Mouse (Mus musculus) left cerebral cortex, postnatal 25 days (tissue): Measurements from ENCODE around the gene Guca2a. TPM values are rescaled to one million over a fixed set of nuclear protein-coding genes. Genes with fewer than 3 reads are reported as not detected.
A peak's percentile ranks its signal among the peaks of the same experiment; 100 is the strongest.
"Not testable (repeated sequence)": the region's sequence is repeated elsewhere in the genome, so short reads cannot be mapped to it uniquely, and the experiment has no call there.

Source experiments
- DNase-seq, 2 experiments: peaks; one replicate each; pipeline ENCODE4 v3.0.0; 2022; ENCODE audit warnings: low spot score in 2 of 2, mixed read lengths in 1 of 2
- intact Hi-C: fragments of 180-260 bp; cut with DNase I; formaldehyde crosslinking; loops from one replicate; pipeline ENCODE4 v1.15.1; 2025
- total RNA-seq, 2 experiments: library from RNA; stranded (reverse); gene quantifications; 2 replicates each; pipeline ENCODE4 v1.2.3; 2021

Gene Guca2a
- not detected for total RNA-seq

DNA sequence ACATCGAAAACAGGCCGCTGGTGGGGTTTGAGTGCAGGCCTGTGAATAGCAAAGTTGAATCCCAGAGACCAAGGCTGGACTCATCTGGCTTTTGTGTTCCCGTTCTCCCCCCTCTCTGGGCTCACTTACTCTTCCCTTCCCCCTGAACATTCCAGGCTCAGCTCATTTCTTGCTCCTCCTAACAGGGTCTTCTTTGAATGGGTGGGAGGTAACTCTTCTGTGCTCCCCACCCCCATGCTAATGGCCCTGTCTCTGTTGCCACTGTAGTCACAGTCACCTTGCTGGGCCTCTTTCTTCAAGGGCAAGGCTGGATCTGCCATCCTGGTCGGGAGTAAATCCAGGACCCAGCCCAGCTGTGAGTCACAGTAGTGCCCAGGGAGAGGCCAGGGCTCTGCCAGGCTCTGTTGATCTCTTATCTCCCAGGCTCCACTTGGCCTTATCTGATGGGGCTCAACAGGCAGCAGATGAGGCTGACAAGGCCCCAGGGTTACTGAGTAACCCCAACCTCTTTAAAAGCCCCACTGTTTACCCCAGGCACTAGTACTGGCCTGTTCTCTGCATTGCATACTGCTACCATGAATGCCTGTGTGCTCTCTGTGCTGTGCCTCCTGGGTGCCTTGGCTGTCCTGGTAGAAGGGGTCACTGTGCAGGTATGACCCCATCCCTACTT is at the start of gene Guca2a:
TSS of gene Guca2a (plus strand) at position 529 of the 670 bp plus-strand sequence.
- DNase-seq = no peak
- intact Hi-C loops = no loop called here

DNA sequence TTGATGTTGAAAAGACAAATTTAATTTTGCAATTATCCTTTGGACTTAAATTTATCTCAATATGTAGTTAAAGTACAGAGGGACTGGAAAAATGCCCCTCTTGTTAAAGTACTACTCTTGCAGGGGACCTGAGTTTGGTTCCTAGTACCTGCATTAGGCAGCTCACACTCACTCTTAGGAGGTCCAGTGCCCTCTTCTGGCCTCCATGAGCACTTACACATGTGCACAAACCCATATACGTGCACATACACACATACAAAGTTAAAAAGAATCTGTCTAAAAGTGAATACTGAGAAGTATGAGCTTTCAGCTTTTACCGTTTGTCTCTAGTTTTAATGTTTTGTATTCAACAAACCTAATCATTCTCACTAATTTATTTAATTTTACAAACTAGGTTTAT is 49.5 kb upstream of the Guca2a start:
- intact Hi-C loops = no loop called here
- no peak for DNase-seq

DNA sequence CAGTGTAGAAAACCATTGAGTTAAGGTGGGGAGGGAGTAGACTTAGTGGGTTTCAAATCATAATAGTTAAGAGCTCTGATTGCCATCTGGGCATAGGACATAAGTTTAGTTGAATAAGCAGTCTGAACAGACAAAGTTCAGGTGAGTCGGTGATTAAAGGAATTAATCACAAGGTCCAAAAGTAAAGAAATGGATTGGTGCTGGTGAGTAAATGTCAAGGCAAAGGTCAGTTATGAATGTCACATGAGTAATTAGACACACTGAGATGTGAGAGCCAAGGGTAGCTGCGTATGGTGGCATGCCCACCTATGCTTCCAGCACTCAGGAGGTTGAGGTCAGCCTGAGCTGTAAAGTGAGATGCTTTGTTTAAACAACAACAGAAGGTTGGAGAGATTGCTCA is 48.1 kb upstream of the Guca2a start:
- intact Hi-C loops = no loop called here
- DNase-seq = no peak

DNA sequence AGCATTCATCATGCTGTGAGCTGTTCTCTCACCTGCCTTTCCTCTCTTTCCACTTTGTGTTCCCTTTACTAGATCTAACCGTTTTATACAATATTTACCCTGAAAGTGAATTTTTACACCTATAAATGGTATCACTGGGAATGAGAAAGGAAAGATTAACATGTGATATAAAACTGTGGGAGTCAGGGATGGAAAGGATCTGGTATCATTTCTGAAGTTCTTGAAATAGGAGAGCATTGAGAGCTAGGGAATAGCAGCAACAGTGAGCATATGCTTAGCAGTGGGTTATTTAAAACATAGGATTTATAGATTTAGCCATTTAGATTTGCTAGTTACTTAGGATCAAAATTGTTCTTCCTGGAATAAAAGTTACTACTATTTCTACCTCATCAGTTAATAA is 47.5 kb upstream of the Guca2a start:
- DNase-seq = peak in 1 of 2 experiments; percentile 24
- intact Hi-C loops = no loop called here

DNA sequence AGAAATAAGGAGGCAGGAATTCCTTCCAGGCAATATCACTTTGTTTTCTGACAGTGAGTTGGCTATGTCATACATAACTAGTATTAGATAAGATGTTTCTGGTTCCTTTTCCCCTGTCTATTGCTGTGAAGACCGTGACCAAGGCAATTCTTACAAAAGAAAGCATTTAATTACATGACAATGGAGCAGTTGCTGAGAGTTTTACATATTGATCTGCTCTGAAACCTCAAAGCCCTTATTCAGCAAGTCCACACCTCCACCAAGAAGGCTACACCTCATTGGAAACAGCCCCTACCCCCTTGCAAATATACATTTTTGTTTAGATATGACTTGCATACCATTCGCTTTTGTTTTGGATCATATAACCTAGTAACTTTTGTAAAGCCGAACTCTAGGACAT is 45.0 kb upstream of the Guca2a start:
- no peak for DNase-seq
- intact Hi-C loops = no loop called here

DNA sequence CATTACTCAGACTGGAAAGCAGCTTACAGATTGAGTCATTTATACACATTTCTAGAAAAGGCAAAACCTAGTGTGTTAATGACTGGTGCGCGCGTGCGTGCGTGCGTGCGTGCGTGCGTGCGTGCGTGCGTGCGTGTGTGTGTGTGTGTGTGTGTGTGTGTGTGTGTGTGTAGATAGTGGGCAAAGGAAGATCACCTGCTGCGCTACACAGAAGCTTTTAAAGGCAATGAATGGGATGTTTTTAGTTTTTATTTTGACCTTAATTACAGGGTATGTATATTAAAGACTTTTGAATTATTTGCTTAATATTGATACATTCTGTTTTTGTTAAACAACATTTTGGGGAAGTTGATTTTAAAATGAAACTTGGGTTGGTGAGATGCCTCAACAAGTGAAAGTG is 43.2 kb upstream of the Guca2a start:
- no peak for DNase-seq
- intact Hi-C loops = no loop called here

DNA sequence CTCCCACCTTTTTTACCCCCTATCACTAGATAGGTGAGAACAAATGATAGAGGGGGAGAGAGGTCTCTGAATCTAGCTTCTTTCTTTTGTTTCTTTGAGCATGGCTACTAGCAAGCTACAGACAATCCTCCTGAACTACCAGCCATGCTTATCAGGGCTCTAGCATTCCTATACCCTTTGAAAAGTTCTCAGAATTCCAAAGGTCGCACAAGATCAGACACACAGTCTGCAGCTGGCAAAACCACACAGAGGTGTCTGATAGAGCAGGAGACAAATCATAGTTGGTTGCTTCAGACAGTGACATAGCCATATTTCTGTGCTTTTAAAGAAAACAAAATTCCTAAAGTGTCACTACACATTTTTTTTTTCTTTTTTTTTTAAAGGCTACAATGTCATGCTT is 37.9 kb upstream of the Guca2a start:
- no peak for DNase-seq
- intact Hi-C loops = no loop called here

DNA sequence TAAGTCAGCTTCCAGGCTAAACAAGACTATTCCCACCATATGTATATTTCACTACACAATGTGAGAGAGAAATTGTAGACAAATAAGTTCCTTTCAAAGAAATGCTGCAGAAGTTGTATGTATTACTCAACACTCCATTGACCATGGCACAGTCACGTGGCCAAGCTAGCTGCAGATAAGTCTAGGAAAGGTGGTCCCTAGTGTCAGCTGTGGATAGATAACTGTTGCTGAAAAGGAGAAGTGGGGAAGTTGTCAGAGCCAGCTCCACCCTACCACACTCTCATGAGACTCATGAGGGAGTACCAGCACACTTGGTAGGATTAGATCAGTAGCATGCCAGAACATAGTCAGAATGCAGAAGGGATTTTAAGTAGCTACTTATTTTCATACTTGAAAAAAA is 28.0 kb upstream of the Guca2a start:
- DNase-seq = no peak
- intact Hi-C loops = no loop called here

DNA sequence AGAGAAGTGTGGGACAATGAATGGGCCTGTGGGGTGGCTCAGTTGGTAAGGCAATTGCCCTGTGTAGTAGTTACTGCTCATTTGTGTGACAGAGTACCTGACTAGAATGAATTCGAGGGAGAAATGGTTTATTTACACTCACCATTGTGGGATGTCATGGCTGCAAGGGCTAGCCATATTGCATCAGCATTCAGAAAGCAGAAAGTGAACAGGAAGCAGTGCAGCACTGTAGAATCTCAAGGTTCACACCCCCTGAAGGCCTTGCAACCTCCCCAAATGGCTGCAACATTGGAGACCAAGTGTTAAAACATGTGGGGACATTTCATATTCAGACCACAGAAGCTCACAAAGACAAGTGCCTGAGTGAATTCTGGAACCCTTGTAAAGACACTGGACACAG is 23.4 kb upstream of the Guca2a start:
- DNase-seq = no peak
- intact Hi-C loops = no loop called here

DNA sequence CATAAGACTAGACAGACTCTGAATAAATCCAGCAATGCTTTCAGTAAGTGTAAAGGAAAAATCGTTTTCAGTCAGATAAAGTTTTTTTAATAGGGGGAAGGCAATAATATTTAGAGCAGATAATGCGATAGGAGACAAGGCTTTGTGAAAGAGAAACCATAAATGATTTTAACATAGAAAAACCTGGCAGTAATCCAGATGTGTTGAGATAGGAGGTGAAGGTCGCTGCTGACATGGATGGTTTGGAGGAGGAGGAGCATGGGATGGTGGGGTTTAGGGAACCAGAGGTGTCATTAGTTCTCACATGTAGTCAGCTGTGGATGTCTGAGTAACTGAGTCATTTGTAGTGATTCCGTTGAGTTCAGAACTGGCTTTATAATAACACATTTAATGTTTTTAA is 22.8 kb upstream of the Guca2a start:
- intact Hi-C loops = no loop called here
- no peak for DNase-seq

DNA sequence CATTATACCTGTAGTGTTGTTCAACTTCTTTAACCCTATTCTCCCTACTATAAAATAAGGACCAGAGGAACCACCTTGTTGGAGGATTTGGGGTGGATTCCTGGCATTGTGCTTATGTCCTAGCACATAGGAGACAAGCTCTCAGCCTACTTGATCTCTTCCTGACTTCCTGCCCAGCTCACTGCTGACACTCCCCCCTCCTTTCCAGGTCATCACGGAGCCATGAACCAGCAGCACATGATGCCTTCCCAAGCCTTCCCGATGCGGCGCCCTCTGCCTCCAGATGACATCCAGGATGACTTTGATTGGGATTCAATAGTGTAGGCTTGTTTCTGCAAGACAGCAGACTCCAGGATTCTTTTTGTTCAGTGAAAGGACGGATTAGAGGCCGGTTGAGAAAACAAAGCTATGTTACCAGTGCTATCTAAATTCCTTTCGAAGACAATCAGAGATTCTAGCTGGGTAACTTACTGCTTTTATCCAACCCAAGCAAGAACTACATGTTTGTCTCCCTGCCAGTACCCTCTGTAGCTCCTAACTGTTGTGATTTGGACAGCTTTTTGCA is 11.3 kb upstream of the Guca2a start:
- DNase-seq = no peak
- intact Hi-C loops = loop anchor here (10.0 kb wide), 1 partner anchor 91 kb away; the partner anchor contains the start of genes Foxj3 and Frg2f1

DNA sequence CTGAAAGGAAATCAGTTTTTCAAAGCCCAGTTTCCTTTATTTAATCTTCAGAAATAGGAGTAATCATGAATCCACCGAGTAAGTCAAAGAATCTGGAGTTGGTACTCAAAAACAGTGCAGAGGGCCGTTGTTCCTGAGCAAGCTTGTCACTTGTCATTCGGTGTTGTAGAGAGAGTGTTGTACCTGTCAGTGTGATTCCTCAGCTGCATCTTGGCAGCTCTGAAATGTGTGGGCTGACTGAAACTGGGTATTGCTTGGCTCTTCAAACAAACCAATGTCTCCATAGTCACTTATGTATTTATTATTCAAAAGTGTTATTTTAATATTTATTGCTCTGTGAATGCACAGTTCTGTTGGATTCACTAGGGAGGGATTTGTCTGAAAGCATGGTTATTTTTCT is 10.6 kb upstream of the Guca2a start:
- DNase-seq = no peak
- intact Hi-C loops = loop anchor here (10.0 kb wide), 1 partner anchor 92 kb away; the partner anchor contains the start of genes Foxj3 and Frg2f1

DNA sequence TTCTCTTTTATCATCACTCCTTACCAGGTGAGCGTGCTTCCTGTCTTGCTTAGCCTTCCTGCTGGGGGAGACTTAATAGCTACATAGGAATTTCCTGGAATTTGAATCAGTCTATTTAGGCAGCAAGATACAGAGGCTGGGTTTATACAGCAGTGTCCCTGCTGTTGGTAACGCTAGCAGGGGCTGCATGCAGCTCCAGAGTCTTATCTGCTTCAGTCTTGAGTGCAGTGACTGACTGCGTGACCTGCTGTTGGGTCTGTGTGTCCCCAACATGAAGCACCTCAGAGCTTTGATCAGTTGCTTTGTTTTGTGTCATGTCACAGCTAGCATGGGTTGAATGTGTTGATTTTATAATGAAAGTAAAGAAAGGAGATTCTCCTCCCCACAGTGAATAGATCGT is 10.2 kb upstream of the Guca2a start:
- DNase-seq = no peak
- intact Hi-C loops = loop anchor here (10.0 kb wide), 1 partner anchor 93 kb away; the partner anchor contains the start of genes Foxj3 and Frg2f1

DNA sequence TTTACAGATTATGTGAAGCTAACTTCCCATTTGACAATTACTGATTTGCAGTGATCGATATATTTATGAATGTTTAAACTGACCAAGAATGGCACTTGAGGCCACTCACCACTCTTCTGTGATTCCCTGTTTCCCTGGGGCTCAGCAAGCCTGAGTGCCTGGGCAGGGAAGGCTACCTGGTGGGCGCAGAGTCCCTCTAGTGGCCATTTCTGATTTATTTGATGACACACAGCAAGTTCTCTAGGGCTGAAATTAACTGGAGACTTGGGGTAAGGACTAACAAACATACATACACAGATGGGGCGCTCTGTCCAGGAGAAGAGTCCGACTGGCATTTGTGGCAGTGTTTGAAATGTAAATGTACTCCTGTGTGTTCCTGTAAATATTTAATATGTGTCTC is 9.1 kb upstream of the Guca2a start:
- not testable (repeated sequence) for DNase-seq
- intact Hi-C loops = loop anchor here (10.0 kb wide), 1 partner anchor 94 kb away; the partner anchor contains the start of genes Foxj3 and Frg2f1

DNA sequence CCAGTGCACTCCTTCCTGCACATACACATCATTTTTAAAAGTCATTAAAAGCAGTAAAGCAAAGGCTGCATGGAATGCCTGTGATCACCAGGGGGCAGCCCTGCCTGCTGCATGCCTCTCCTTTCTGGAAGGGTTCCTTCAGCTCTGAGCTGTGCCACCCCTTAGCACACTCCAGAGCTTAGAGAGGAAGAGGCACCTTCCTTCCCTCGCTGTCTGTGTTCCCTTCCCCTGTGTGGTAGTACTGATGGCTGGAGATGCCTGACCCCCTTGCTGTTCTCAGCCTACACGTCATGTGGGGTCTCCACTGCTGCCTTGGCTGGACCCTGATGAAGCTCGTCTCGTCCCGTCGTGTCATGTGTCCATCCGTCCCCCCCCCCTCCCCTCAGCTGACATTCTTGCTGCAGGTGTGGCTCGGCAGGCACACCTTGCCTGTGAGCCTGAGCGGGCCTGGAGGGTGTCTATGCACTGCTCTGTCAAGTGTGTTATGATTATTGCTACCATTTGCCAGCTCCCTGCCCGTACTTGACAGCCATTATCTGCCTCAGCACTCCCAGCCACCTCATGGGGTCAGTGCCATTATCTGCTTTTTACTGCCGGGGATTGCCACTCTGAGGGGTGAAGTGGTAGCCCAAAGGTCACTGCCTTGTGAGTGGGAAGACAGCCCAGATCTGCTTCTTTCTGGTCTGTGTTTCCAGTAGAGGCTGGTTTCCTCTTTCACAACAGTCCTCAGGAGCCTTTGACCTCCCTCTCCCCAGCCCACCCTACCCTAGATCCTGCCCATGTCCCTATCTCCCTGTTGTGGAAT is 6.2 kb upstream of the Guca2a start:
- intact Hi-C loops = loop anchor here (5.0 kb wide), 1 partner anchor 496 kb away; no protein-coding TSS in a partner anchor
- DNase-seq = peak; percentile 57 to 67

DNA sequence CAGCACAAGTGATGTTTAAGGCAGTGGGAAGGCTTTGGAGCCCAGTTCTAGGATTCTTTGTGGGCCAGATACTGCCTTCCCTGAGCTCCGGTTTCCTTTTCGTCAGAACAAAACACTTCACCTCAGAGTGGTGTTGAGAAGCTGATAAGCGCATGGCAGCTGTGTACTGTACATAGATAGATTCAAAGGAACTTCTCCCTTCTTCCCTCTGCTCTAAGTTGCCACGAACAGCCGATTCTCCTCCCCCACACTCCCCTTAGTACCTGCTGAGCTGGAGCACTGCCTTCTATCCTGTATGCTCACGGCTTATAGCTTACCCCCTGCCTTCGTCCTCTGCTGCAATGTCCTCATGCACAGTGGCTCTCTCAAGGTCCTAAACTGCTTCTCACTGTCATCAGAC is 4.8 kb upstream of the Guca2a start:
- intact Hi-C loops = loop anchor here (5.0 kb wide), 1 partner anchor 495 kb away; no protein-coding TSS in a partner anchor
- no peak for DNase-seq

DNA sequence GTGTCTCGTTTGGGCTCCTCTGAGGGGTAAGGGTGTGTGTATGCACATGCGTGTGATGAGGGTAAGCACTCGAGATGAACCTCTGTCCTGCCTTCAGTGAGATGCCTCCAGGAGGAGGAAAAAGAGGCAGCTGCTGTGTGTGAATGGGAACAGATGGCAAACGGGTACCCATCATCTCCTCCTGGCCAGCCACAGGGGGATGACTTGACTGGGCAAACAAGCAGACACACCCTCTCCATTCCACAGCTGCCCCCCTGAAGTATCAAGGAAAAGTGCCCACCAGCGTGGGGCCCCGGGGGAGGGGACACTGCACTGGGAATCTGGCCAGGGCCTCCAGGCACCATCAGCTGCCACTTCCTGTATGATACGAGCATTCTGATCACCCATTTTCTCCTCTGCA is 4.2 kb upstream of the Guca2a start:
- DNase-seq = no peak
- intact Hi-C loops = loop anchor here (5.0 kb wide), 1 partner anchor 494 kb away; no protein-coding TSS in a partner anchor

DNA sequence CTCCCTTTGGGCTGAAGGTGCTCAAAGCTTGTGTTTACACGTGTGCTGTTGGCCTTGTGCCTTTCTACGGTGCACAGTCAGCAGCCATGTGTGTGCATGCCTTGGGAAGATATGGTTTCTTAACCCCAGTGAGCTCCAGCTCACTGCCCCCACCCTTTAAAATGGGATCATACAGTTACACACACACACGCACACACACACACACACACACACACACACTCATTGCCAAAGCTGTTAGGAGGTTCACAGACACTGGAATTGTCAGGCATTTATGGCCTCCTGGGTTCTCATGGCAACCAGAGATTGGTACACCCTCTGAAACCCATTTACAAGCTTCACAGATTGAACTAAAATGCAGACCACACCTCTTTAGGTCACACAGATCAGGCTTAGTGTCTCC is 3.6 kb upstream of the Guca2a start:
- intact Hi-C loops = loop anchor here (5.0 kb wide), 1 partner anchor 493 kb away; no protein-coding TSS in a partner anchor
- no peak for DNase-seq

DNA sequence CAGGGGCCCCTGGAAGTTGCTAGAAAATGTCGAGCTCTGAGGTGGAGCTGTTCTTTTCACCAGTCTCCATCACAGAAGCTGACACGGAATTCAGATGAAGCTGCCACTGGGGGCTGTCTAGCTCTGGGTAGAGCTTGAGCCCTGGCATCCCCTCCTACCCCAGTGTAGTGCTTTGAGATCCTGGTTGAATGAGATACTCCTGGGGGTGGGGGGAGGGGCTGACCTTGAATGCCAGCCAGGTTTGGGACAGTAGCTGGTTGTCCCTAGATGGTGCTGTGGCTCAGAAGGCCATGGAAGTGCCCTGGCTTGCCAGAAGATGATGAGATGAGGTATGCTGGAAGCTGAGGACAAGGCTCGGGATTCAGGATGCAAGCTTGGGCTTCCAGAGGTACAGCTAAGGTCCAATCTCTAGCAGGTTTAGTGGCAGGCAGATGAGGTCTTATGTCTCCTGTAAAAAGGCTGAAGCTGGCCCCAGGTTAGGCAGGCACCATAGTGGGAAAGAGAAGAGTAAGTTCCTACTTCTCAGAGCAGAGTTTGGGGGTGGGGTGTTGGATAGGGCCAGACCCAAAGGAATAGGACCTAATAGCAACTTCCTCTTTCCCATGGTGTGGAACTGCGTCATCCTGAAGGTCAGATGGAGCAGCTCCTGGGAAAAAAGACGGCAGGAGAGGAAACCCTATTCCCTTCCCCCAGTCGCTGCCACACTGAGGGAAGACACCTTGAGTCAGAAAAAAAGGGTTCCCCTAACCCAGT is 2.4 kb upstream of the Guca2a start:
- intact Hi-C loops = loop anchor here (5.0 kb wide), 1 partner anchor 492 kb away; no protein-coding TSS in a partner anchor

DNA sequence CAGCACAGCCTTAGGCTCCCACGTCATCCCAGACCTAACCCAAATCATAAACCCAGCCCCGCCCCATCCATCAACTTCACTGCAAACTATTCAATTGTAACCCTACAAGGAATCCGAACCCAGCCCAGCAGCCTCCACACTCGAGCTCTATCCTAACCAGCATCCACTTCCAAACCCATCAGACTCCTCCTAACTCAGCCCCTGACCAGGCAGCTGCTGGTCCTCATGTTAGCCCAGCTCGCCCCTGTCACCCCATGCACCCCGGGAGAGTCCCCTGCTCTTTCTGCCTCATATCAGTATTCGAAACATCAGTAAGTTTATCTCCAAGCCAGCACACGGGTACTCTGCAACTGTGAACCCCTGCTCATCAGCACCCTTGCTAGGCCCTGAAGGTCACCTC is 1.8 kb upstream of the Guca2a start:
- intact Hi-C loops = no loop called here
- no peak for DNase-seq

More for the DNA sequence above, 2.4 kb upstream of the Guca2a start:
- DNase-seq = no peak
